Mouse (Mus musculus): ENCODE results near the gene Kcnh1. TPM values are rescaled to one million over a fixed set of nuclear protein-coding genes. Genes with fewer than 3 reads are reported as not detected.

Kcnh1 gene
- polyA plus RNA-seq, 1 experiment from 2014 or later: 0.60 TPM

DNA sequence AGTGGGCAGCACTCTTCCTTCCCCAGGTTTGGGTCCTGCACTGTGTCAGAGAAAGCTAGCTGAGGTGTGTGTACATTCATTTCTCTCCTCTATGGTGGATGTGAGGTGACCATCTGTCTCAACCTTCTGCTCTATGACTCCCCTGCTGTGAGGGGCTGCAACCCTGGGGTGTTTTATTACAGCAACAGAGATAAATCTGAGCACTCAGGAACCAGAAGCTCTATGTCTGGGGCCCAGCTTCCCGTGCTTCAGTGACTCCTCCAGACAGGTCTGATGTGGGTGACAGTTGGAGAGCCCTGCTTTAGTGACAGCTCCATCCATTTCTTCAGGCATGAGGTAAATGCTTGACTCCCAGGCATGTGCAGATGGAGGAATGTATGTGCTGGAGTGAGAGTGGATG lies 12.4 kb downstream of the Kcnh1 start:
- no peak overlapping the region for H3K4me3 ChIP-seq
- no peak overlapping the region for H3K27ac ChIP-seq
- H3K27me3 ChIP-seq: no peaks in the 10 kb centered on the region
- H3K36me3 ChIP-seq: no peaks in the 10 kb centered on the region
- H3K9ac ChIP-seq: no peak overlapping the region
- no peak for ATAC-seq (ENCODE audit: low FRiP score, low read depth)
- no peaks in the 10 kb centered on the region for H3K9me3 ChIP-seq
- no peak overlapping the region for H3K4me2 ChIP-seq (replicated peaks)
- H3K4me1 ChIP-seq: no peaks in the 10 kb centered on the region
- 10% methylated on average over 1 of the region's 1 CpGs for WGBS

DNA sequence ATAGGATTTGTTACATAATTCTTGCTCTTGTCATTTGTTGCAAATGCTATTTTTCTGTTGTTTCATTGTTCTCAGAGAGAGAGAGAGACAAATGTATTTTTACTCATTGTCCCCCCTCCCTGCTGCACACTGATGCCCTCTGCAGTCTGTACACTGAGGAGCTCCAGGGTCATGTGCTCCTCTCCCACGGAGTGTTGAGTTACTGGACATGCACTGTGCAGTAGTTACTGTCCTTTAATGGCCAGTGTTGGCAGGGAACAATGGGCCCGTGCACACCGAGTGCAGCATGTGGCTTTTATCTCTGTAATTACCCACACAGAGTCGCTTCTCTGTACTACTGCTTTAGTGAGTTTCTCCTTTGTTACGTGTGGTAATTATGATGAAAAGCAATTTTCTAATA lies 17.4 kb downstream of the Kcnh1 start:
- no peaks in the 10 kb centered on the region for H3K4me1 ChIP-seq
- no peaks in the 10 kb centered on the region for H3K27me3 ChIP-seq
- H3K9me3 ChIP-seq: no peaks in the 10 kb centered on the region
- no peak overlapping the region for H3K4me3 ChIP-seq
- ATAC-seq (ENCODE audit: low FRiP score, low read depth): no peak
- H3K36me3 ChIP-seq: no peaks in the 10 kb centered on the region
- no peak overlapping the region for H3K27ac ChIP-seq
- no peak overlapping the region for H3K4me2 ChIP-seq (replicated peaks)
- WGBS: 52% methylated on average over 5 of the region's 5 CpGs
- no peak overlapping the region for H3K9ac ChIP-seq

GRCm38 (mm10) chr1:192212448-192212847 lies 21.9 kb downstream of the Kcnh1 start:
- Histone ChIP-seq H3K9ac (no peak overlapping the region), H3K27me3 (no peaks in the 10 kb centered on the region), H3K4me1 (no peaks in the 10 kb centered on the region), H3K27ac (no peak overlapping the region), H3K36me3 (no peaks in the 10 kb centered on the region), H3K9me3 (0 out of 2 replicates have a peak, but pooled peaks cover 9% of the 10 kb centered on the region), H3K4me2 (replicated peaks) (no peak overlapping the region), H3K4me3 (no peak overlapping the region)
- no peak for ATAC-seq (ENCODE audit: low FRiP score, low read depth)
- WGBS: 80% methylated on average over 2 of the region's 2 CpGs

DNA sequence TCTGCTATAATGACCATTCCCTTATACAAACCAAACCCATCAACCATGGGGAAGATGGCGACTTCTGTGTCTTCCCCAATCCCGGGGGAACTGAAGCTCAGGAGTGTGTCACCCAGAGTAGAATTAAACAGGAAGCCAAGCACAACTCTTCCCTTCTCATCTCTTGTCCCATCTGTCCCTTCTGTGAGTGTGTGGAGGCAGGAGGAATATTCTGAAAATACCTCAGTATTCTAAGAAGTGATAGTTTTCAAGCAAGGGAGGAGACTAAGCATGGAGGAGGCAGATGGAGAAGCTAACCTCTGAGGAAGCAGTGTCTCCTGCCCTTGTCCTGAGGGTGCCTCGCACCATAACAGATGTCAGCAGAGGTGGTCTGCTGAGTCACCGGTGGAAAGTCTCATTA lies 24.1 kb downstream of the Kcnh1 start:
- Histone ChIP-seq H3K27ac (no peak overlapping the region), H3K27me3 (no peaks in the 10 kb centered on the region), H3K9ac (no peak overlapping the region), H3K4me2 (replicated peaks) (no peak overlapping the region), H3K4me3 (no peak overlapping the region), H3K9me3 (0 out of 2 replicates have a peak, but pooled peaks cover 9% of the 10 kb centered on the region), H3K4me1 (no peaks in the 10 kb centered on the region), H3K36me3 (no peaks in the 10 kb centered on the region)
- WGBS: 90% methylated on average over 4 of the region's 4 CpGs
- ATAC-seq (ENCODE audit: low FRiP score, low read depth): no peak

- H3K4me1 ChIP-seq: no peaks in the 10 kb centered on the region
- H3K36me3 ChIP-seq: no peaks in the 10 kb centered on the region
- no peak for ATAC-seq (ENCODE audit: low FRiP score, low read depth)
- no peak overlapping the region for H3K9ac ChIP-seq
- 62% methylated on average over 2 of the region's 2 CpGs for WGBS
- H3K9me3 ChIP-seq: 0 out of 2 replicates have a peak, but pooled peaks cover 6% of the 10 kb centered on the region
- no peak overlapping the region for H3K4me2 ChIP-seq (replicated peaks)
- no peaks in the 10 kb centered on the region for H3K27me3 ChIP-seq
- no peak overlapping the region for H3K27ac ChIP-seq
- H3K4me3 ChIP-seq: no peak overlapping the region
These were observed 29.6 kb downstream of the Kcnh1 start for GRCm38 (mm10) chr1:192220156-192220555.

DNA sequence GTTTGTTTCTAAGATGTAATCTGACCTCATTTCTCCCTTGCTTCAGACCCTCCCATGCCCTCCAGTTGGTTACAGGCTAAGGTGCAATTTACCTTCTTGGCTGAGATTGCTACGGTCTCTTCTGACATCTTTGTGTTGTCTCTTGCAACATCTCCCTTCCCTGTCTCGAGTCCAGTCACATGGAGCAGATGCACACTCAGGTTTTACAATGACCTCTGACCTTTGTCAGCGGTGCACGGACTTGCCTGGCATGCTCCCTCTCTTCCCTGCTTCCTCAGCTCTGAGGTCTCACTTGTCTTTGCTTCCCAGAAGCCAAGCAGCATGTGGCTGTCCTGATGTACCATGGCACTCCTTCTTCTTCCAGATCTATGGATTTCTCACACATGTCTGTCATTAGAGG lies 33.6 kb downstream of the Kcnh1 start:
- no peak for ATAC-seq (ENCODE audit: low FRiP score, low read depth)
- no peaks in the 10 kb centered on the region for H3K4me1 ChIP-seq
- no peak overlapping the region for H3K4me3 ChIP-seq
- 22% methylated on average over 4 of the region's 4 CpGs for WGBS
- no peak overlapping the region for H3K9ac ChIP-seq
- H3K36me3 ChIP-seq: no peaks in the 10 kb centered on the region
- H3K4me2 ChIP-seq (replicated peaks): no peak overlapping the region
- peaks cover 11% of the 10 kb centered on the region for H3K9me3 ChIP-seq
- H3K27ac ChIP-seq: no peak overlapping the region
- H3K27me3 ChIP-seq: no peaks in the 10 kb centered on the region

- H3K4me3 ChIP-seq: no peak overlapping the region
- H3K9me3 ChIP-seq: peaks cover 8% of the 10 kb centered on the region
- H3K9ac ChIP-seq: no peak overlapping the region
- H3K27ac ChIP-seq: no peak overlapping the region
- no peak; the same call in 1 of the 2 replicates for ATAC-seq (ENCODE audit: low FRiP score, low read depth)
- peaks cover 20% of the 10 kb centered on the region for H3K4me1 ChIP-seq
- H3K27me3 ChIP-seq: no peaks in the 10 kb centered on the region
- no peak overlapping the region for H3K4me2 ChIP-seq (replicated peaks)
- no peaks in the 10 kb centered on the region for H3K36me3 ChIP-seq
- 39% methylated on average over 1 of the region's 1 CpGs for WGBS
These were observed 42.1 kb downstream of the Kcnh1 start for GRCm38 (mm10) chr1:192232696-192233095.

DNA sequence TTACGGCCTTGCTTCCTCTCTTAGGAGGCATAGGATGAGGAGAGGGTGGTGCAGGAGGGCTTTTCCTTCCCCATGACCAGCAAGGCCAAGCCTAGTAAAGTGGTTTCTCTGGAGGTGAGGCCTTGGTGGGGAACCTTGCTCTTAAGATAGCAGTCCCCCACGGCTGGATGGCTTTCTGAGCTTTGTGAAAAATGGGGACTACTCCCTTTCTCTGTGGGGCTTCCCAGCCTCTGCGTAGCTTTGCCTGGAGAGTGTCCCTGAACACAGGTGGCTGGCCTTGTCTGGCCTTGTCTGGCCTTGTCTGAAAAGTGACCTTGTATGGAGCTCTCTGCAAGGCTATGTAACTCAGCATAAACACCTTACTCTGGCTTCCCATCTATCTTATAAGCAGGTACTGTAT lies 56.3 kb downstream of the Kcnh1 start:
- Histone ChIP-seq H3K9me3 (no peaks in the 10 kb centered on the region), H3K36me3 (no peaks in the 10 kb centered on the region), H3K27me3 (peaks cover 1% of the 10 kb centered on the region; the same call in 1 of the 2 replicates), H3K4me1 (no peaks in the 10 kb centered on the region), H3K27ac (no peak overlapping the region), H3K4me3 (no peak overlapping the region), H3K9ac (no peak overlapping the region), H3K4me2 (replicated peaks) (no peak overlapping the region)
- ATAC-seq (ENCODE audit: low FRiP score, low read depth): no peak
- WGBS: 80% methylated on average over 3 of the region's 3 CpGs

DNA sequence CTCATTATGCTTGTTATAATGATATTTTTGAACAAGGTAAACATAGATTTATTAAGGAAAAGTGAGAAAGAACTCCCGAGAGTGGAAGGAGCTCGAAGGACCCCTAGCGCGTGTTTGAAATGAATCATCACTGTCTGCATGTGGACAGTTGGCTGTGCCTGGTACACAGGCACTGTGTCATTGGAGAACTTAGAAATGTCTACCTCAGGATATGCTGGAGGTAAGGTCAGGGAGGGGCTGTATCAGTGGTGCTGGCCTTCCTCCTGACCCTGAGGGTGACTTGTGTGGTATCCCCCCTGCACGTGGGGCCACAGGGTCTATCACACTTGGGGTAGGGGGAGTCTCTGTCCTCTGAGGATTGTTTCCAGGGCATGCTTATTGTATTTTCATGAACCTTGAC lies 68.6 kb downstream of the Kcnh1 start:
- Histone ChIP-seq H3K27me3 (no peaks in the 10 kb centered on the region), H3K4me1 (no peaks in the 10 kb centered on the region), H3K9me3 (no peaks in the 10 kb centered on the region), H3K9ac (no peak overlapping the region), H3K27ac (no peak overlapping the region), H3K4me2 (replicated peaks) (no peak overlapping the region), H3K36me3 (no peaks in the 10 kb centered on the region), H3K4me3 (no peak overlapping the region)
- ATAC-seq (ENCODE audit: low FRiP score, low read depth): no peak
- WGBS: 89% methylated on average over 5 of the region's 5 CpGs

GRCm38 (mm10) chr1:192259616-192260015 lies 69.0 kb downstream of the Kcnh1 start:
- Histone ChIP-seq H3K27ac (no peak overlapping the region), H3K27me3 (no peaks in the 10 kb centered on the region), H3K36me3 (no peaks in the 10 kb centered on the region), H3K4me3 (no peak overlapping the region), H3K9me3 (no peaks in the 10 kb centered on the region), H3K4me2 (replicated peaks) (no peak overlapping the region), H3K4me1 (no peaks in the 10 kb centered on the region), H3K9ac (no peak overlapping the region)
- no peak for ATAC-seq (ENCODE audit: low FRiP score, low read depth)
- 71% methylated on average over 7 of the region's 7 CpGs for WGBS

- Histone ChIP-seq H3K27ac (no peak overlapping the region), H3K4me3 (no peak overlapping the region), H3K4me2 (replicated peaks) (no peak overlapping the region), H3K9me3 (no peaks in the 10 kb centered on the region), H3K4me1 (no peaks in the 10 kb centered on the region), H3K9ac (no peak overlapping the region), H3K27me3 (no peaks in the 10 kb centered on the region), H3K36me3 (no peaks in the 10 kb centered on the region)
- WGBS: 84% methylated on average over 1 of the region's 1 CpGs
- no peak for ATAC-seq (ENCODE audit: low FRiP score, low read depth)
These were observed 75.1 kb downstream of the Kcnh1 start for GRCm38 (mm10) chr1:192265704-192266103.

DNA sequence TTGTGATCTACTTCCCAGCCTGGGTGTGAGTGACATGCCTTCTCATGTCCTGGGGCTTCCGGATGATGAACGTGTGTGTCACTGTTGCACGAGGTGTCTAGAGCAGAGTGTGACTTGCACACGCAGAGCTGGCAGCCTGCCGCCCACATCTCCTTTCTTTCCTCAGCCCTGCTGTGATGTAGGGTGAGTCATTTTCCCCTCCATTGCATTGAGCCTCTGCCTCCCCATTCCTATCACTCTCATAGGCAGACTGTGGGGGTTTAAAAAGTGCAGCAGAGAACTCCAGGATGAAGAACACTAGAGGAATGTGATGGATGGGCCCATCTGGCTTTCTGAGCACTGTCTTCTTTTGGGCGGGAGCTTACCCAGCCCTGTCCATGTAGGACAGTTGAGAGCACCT lies 76.4 kb downstream of the Kcnh1 start:
- Histone ChIP-seq H3K27ac (no peak overlapping the region), H3K36me3 (no peaks in the 10 kb centered on the region), H3K4me3 (no peak overlapping the region), H3K9me3 (no peaks in the 10 kb centered on the region), H3K27me3 (no peaks in the 10 kb centered on the region), H3K9ac (no peak overlapping the region), H3K4me1 (no peaks in the 10 kb centered on the region), H3K4me2 (replicated peaks) (no peak overlapping the region)
- WGBS: 84% methylated on average over 6 of the region's 6 CpGs
- no peak for ATAC-seq (ENCODE audit: low FRiP score, low read depth)

DNA sequence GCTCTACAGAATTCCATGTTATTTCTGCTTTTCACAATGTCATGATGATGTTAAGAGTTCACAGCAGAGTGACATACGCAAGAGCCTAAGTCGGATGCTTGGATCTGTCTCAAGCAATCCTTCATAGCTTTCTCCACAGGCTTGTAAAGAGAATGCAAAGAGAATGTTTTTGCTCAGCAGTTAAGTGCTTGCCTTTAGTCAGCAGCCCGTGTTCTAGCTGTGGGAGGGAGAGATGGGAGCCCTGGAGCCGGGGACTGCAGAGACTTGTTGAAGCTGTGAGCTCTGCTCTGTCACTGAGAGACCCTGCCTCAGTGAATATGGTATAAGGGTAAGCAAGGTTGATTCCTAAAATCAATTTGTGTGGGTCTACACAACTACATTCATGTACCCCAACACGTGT lies 78.3 kb downstream of the Kcnh1 start:
- Histone ChIP-seq H3K4me3 (no peak overlapping the region), H3K9ac (no peak overlapping the region), H3K27me3 (no peaks in the 10 kb centered on the region), H3K4me2 (replicated peaks) (no peak overlapping the region), H3K4me1 (no peaks in the 10 kb centered on the region), H3K36me3 (no peaks in the 10 kb centered on the region), H3K27ac (no peak overlapping the region), H3K9me3 (no peaks in the 10 kb centered on the region)
- no peak for ATAC-seq (ENCODE audit: low FRiP score, low read depth)
- WGBS: 77% methylated on average over 5 of the region's 5 CpGs
